Mouse (Mus musculus) left cerebral cortex, postnatal 36 days (tissue): ENCODE results near the gene Pgc. TPM values are rescaled to one million over a fixed set of nuclear protein-coding genes. Genes with fewer than 3 reads are reported as not detected.

Experiments used
- DNase-seq, 2 experiments: peaks; one replicate each; pipeline ENCODE4 v3.0.0; 2021 to 2022; ENCODE audit warnings: low spot score in 2 of 2, mixed read lengths in 1 of 2
- intact Hi-C: fragments of 180-260 bp; cut with DNase I; formaldehyde crosslinking; loops from one replicate; pipeline ENCODE4 v1.15.1; 2025
- total RNA-seq, 2 experiments: library from RNA; stranded (reverse); gene quantifications; 2 replicates each; pipeline ENCODE4 v1.2.3; 2021

Pgc gene
- total RNA-seq, 2 experiments from 2014 or later: not detected

DNA sequence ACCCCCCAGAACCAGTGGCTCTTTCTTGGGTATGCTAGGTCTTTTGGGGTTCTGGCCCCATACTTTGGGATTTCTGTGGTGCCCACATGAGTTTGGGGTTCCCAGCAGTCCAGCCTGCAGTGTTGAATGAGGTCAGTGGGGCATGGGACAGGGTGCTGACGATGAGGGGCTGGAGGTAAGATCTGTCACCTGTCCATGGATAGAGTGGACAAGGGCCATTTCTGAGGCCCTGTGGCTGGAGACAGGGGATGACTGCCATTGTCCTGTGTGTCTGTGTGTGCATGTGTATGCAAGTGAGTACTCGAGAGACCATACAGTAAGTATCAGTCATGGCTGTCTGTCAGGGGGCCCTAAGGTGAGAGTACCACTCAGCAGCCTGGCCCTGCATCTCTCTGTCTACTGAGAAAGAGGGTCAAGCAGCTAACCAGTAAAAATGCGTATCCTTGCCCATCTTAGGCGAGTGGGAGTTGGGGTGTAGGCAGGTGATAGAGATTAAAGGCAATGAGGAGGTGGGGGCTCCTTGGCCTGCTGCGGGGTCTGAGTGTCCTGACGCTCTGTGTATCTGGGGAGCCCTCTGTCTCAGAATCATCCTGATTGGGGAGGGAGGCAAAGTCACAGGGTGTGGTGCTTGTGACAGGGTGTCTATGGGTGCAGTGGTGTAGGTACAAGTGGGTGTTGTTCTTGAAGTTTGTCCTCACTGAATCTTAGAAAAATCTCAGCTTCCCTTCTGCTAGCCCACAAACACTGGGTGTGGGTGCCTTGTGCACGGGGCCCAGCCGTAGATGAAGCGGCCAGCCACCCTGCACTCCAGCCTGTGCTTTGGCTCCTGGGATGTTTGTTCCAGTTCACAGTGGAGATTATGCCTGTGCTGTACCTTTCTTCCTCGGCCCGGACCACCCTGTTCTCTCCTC, 43.0 kb downstream of the Pgc start:
- no peak for DNase-seq
- intact Hi-C loops: no loop called here

DNA sequence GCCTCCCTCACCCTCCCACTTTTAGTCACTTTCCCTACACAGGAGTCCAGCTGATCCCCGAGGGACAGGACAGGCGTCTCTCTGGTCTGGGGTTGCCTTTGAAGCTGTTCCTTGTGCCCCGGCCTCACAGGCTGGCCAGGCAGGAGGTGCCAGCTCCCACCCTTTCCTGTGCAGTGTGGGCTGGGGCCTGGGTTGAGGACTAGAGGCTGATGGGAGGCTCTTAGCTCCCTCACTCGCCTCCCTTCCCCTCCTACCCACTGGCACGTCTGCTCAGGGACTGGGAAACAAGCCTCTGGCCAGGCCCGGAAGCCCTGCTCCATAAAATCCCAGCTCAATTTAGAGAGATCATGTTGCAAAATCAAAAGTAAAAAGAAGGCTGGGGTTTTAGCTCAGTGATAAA, 47.0 kb downstream of the Pgc start:
- no peak for DNase-seq
- intact Hi-C loops: no loop called here

DNA sequence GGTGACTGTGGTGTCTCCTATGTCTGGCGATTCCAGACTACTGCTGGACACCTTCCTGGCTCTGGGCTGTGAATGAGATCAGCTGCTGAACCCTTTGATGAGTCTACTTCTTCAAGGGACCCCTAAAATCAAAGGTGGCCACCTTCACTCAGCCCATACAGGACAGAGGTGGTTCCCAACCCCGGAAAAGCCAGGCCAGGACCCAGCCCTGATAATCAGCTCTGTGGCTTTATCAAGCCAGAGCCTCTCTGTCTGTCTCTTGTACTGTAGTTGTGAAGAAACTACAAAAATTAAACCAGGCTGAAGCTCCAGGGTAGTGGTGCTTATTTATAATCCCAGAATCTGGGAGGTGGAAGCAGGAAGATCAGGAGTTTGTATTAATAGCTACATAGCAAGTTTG, 50.5 kb downstream of the Pgc start:
- intact Hi-C loops: no loop called here

DNA sequence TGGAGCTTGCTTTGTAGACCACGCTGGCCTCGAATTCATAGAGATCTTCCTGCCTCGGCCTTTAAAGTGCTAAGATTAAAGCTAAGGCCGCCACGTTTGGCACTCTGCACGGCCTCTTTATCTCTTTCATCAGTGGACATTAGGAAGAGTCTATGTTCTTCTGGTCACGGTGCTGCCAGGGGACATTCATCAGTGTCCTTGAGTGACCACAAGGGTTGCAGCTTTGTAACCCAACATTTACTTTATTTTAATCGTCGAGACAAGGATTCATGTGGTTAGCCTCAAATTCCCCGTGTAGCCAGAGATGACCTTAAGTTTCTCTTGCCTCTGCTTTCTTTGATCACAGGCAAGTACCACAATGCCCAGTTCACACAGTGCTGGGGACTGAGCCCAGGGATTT, 53.8 kb downstream of the Pgc start:
- DNase-seq: no peak
- intact Hi-C loops: no loop called here

More for the DNA sequence above, 50.5 kb downstream of the Pgc start:
- no peak for DNase-seq

DNA sequence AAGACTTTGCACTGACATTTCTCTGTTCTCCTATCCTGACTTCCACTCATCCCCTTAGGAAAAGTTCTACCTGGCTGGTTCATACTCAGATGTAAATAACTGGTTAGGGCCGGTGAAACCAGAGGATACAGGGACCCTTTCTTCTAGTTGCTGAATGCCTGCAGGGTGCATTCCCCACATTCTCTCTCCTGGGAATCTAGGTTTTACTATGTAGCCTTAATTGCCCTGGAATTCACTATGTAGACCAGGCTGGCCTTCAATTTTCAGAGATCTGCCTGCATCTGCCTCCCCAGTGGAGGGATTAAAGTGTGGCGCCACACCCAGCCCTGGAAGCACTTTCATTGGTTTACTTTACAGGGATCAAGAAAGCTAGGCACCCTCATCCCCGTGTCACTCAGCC, 55.8 kb downstream of the Pgc start:
- intact Hi-C loops: no loop called here

DNA sequence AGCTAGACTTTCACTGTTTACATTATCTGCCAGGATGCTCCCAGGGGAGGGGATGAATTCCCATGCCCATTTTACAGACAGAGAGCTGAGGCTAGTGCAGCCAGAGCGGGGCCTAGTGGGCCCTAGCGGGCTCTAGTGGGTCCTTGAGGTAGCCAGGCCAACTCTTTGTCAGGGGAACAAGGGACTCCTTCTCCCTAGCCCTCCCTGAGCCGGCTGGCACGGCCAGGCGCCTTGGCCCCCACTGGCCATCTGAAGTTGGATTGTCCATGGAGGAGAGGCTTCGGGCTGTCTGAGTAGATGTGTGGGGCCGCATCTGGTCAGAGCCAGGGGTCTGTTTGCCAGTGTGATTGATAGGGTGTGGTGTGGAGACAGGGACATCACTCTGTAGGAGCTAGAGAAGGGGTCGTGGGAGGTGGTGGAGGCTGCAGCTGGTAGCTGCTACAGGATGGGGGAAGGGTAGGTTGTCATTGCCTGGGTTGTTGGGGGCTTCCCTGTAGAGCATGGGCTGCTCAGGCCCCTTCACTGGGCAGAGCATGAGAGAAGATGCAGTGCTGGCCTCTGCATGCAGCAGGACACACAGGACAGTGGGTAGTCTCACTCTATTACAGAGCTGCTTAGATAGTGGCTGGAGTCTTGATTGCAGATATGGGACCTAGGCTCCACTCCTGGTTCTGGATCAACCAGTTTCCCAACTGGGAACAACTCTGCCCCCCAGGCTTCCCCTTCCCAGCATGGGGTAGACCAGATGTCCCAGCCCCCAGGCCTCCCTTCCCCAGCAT, 57.0 kb downstream of the Pgc start:
- intact Hi-C loops: no loop called here
- no peak for DNase-seq

More for the DNA sequence above, 55.8 kb downstream of the Pgc start:
- DNase-seq: no peak

Other genes starting within 250 kb of the Pgc start
- 10 to 100 TPM; 16.9 to 20.6 TPM for gene Taf8, start 224.6 kb upstream of the Pgc start, total RNA-seq
- gene Ccnd3, start 221.8 kb upstream of the Pgc start, total RNA-seq: 10 to 100 TPM; 30.1 to 34.9 TPM
- 10 to 100 TPM; 17.5 to 18.1 TPM for gene Bysl, start 115.3 kb upstream of the Pgc start, total RNA-seq
- 10 to 100 TPM; 24.7 to 30.7 TPM for gene Med20, start 115.3 kb upstream of the Pgc start, total RNA-seq
- gene Gm20517, start 115.3 kb upstream of the Pgc start, total RNA-seq: 1 to 10 TPM; 4.5 to 7.8 TPM
- 10 to 100 TPM; 10.6 to 13.5 TPM for gene Usp49, start 96.2 kb upstream of the Pgc start, total RNA-seq
- gene Tomm6, start 38.5 kb upstream of the Pgc start, total RNA-seq: 100 to 1,000 TPM; 206 to 219 TPM
- 10 to 100 TPM; 29.8 to 31.6 TPM for gene Frs3, start 37.8 kb upstream of the Pgc start, total RNA-seq
- 1 to 10 TPM; 5.2 to 6.2 TPM for gene Gm21981, start 32.4 kb upstream of the Pgc start, total RNA-seq
- gene Prickle4, start 32.1 kb upstream of the Pgc start, total RNA-seq: 1 to 10 TPM; 3.0 to 3.5 TPM
- 10 to 100 TPM; 10.6 to 12.0 TPM for gene Tfeb, start 10.2 kb downstream of the Pgc start, total RNA-seq
- gene Mdfi, start 107.8 kb downstream of the Pgc start, total RNA-seq: 1 to 10 TPM in 1 of 2 experiments, under 1 TPM in 1; 0.81 to 1.1 TPM
- gene Foxp4, start 197.8 kb downstream of the Pgc start, total RNA-seq: 10 to 100 TPM; 44.1 to 55.9 TPM